Mouse (Mus musculus) heart, adult 2 months (tissue): ENCODE results near the gene Tmem94.

ENCODE experiments used
- CTCF ChIP-seq: fragments of 200-600 bp; IDR thresholded peaks from 2 replicates; pipeline ENCODE4 v1.8.1; 2022; ENCODE audit warnings: antibody characterized with exemption, mild to moderate bottlenecking, moderate library complexity
- EP300 ChIP-seq: fragments of 200-500 bp; IDR thresholded peaks from 2 replicates; pipeline ENCODE4 v1.6.1; 2011; ENCODE audit warnings: low read depth, low read length, control low read depth; ENCODE audit not compliant: insufficient read depth
- POLR2A ChIP-seq: fragments of 200-500 bp; IDR thresholded peaks from 2 replicates; pipeline ENCODE4 v1.6.1; 2011; ENCODE audit warnings: mild to moderate bottlenecking, low read depth, low read length, control low read depth; ENCODE audit not compliant: insufficient read depth

GRCm38 (mm10) chr11:115764698-115765097, 535 bp upstream of the Tmem94 start:
- no peak for TF ChIP-seq CTCF
- no peak for TF ChIP-seq POLR2A
- no peak for TF ChIP-seq EP300
